Mouse (Mus musculus): Measurements from ENCODE around the gene Map3k1. TPM values are rescaled to one million over a fixed set of nuclear protein-coding genes. Genes with fewer than 3 reads are reported as not detected.

Gene Map3k1
- polyA plus RNA-seq (2012; rRNA removed; ENCODE audit: low replicate concordance): 3.4 and 7.3 TPM in 2 replicates

DNA sequence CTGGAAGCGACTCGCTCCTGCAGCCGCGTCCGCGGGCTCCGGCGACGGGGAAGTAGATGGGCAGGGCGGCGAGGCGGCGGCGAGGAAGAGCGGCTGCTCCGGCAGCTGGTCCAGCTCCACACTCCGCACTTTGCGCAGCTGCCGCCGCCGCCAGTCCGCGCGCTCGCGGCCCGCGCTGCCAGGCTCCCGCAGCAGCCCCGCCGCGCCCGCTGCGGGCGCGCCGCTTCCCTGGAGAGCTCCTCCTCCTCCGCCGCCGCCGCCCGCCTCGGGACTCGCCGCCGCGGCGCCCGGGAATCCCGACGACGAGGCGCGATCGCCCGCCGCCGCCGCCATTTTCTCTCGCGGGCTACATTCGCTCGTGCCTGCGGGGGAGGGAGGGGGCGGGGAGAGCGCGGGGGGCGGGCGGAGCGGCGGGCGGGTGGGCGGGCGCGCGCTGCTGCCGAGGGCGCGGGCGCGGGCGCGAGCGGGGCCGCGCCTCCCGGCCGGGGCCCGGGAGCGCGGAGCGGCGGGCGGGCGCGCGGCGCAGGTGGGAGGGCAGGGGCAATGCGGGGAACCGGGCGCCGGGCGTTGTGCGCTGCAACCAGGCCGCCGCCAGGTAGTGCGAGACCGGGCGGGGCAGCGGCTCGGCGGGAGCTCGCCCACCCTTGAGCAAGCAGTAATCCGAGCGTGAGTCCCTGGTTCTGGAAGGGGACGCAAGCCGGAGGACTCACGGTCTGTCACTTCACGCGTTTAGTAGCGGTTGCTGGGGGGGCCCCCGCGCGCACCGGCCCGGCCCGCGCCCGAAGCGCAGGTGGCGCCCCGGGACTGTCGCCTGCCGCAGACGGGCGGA is at the start of gene Map3k1:
Map3k1 (minus strand) TSS at position 357 of the 829 bp plus-strand sequence.

Other genes with a start within 250 kb of the Map3k1 start
- gene Gm10198, start 216.2 kb downstream of the Map3k1 start, polyA plus RNA-seq (2012; rRNA removed; ENCODE audit: low replicate concordance): not detected in 2 replicates
- gene Mier3, start 128.0 kb downstream of the Map3k1 start, polyA plus RNA-seq (2012; rRNA removed; ENCODE audit: low replicate concordance): 1.3 and 1.8 TPM in 2 replicates

All from duodenum, adult 2 months (tissue).